Mouse (Mus musculus): ENCODE data around the gene Sap30l. TPM values are rescaled to one million over a fixed set of nuclear protein-coding genes. Genes with fewer than 3 reads are reported as not detected.
A peak's percentile ranks its signal among the peaks of the same experiment; 100 is the strongest.
"Not testable (repeated sequence)": the region's sequence is repeated elsewhere in the genome, so short reads cannot be mapped to it uniquely, and the experiment has no call there.

Gene Sap30l
- polyA plus RNA-seq, 1 experiment, result 19.8 TPM

DNA sequence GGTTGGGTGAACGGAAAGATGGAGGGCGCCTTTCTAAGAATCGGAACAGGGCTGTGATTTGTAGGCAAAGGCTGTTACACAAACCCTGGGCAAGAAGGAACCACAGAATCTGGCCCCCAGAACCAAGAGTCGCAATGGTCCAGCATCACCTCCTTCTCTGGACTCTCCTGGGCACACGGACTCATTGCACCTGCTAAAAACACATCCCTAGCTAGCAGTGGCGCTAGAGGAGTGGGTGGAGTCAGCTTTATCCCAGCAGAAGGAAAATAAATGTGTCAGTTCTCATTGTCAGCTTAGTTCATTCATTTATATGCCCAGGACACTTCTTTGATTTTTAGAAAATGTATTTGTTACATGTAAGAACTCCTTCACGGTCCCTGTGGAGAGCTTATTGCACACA, 40.0 kb downstream of the Sap30l start:
- no peak overlapping the region for H3K9ac ChIP-seq (ENCODE audit: low read depth, poor library complexity, severe bottlenecking)
- no peaks in the 10 kb centered on the region for H3K9me3 ChIP-seq (replicated peaks; ENCODE audit: control insufficient read depth, insufficient read depth, low read length, poor library complexity, severe bottlenecking)
- no peaks in the 10 kb centered on the region for H3K4me1 ChIP-seq (ENCODE audit: control insufficient read depth, insufficient read depth, low read length)
- no peak overlapping the region for H3K27ac ChIP-seq (ENCODE audit: insufficient read depth, low read length)
- no peak overlapping the region for H3K4me3 ChIP-seq (ENCODE audit: low read depth, low read length)
- H3K27me3 ChIP-seq (ENCODE audit: control insufficient read depth, insufficient read depth, low read length, poor library complexity, severe bottlenecking), result peaks cover 2% of the 10 kb centered on the region
- no peaks in the 10 kb centered on the region for H3K36me3 ChIP-seq (ENCODE audit: control insufficient read depth, insufficient read depth, low read length, poor library complexity, severe bottlenecking)
- no peak for TF ChIP-seq POLR2A (IDR thresholded peaks at IDR 0.05; ENCODE audit: insufficient read depth, low read length)
- no peak for TF ChIP-seq CTCF (IDR thresholded peaks at IDR 0.05; ENCODE audit: low read depth, low read length)
- TF ChIP-seq EP300 (IDR thresholded peaks at IDR 0.05; ENCODE audit: insufficient read depth, low read depth, low read length), result no peak

DNA sequence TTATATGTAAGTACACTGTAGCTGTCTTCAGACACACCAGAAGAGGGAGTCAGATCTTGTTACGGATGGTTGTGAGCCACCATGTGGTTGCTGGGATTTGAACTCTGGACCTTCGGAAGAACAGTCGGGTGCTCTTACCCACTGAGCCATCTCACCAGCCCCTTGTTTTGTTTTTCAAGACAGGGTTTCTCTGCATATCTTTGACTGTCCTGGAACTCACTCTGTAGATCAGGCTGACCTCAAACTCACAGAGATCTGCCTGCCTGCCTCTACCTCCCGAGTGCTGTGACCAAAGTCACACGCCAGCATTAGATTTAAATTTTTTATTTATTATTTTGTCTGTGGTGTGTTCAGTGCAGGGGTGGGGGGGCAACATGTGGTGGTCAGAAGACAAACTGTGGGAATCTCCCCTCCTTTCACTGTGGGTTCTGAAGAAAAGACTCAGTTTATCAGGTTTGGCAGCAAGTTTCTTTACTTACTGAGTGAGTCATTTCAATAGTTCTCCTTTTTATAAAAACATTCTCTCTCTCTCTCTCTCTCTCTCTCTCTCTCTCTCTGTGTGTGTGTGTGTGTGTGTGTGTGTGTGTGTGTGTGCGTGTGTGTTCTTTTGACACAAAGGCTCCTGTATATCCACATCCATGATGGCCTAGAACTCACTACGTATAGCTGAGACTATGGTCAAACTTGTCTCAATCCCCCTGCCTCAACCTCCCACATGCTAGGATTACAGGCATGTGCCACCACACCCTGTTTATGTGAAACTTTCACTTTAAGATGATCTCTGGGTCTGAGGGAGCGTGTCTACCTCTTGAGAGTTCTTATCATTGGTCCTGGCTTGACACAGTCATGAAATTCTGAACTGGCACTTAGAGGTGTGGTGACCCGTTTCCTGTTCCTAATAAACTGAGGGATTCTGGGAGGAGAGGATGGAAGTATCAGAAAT, 45.3 kb downstream of the Sap30l start:
- not testable (repeated sequence) for H3K27ac ChIP-seq (ENCODE audit: insufficient read depth, low read length); H3K27me3 ChIP-seq (ENCODE audit: control insufficient read depth, insufficient read depth, low read length, poor library complexity, severe bottlenecking); H3K36me3 ChIP-seq (ENCODE audit: control insufficient read depth, insufficient read depth, low read length, poor library complexity, severe bottlenecking); H3K4me1 ChIP-seq (ENCODE audit: control insufficient read depth, insufficient read depth, low read length); H3K4me3 ChIP-seq (ENCODE audit: low read depth, low read length); H3K9me3 ChIP-seq (replicated peaks; ENCODE audit: control insufficient read depth, insufficient read depth, low read length, poor library complexity, severe bottlenecking); H3K9ac ChIP-seq (ENCODE audit: low read depth, poor library complexity, severe bottlenecking)

DNA sequence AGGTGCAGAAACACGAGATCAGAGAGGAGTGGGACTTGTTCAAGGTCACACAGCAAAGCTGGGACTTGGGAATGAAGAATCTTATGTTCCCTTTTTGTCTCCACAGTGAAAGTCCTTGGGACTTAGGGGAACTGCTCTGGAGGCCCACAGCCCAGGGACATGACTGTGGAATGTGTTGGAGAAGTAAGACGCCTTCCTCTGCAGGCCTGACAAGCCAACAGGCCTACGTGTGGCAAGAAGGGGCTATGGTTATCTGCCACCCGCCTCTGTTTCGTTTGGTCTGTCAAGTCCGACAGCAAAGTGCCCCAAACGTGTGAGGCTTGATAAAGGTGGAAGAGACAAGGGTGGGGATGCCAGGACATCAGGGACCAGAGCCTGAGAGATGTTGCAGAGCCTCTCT, 46.0 kb downstream of the Sap30l start:
- Histone ChIP-seq H3K27ac (ENCODE audit: insufficient read depth, low read length) (no peak overlapping the region), H3K36me3 (ENCODE audit: control insufficient read depth, insufficient read depth, low read length, poor library complexity, severe bottlenecking) (no peaks in the 10 kb centered on the region), H3K9me3 (replicated peaks; ENCODE audit: control insufficient read depth, insufficient read depth, low read length, poor library complexity, severe bottlenecking) (no peaks in the 10 kb centered on the region), H3K27me3 (ENCODE audit: control insufficient read depth, insufficient read depth, low read length, poor library complexity, severe bottlenecking) (no peaks in the 10 kb centered on the region; the same call in 1 of the 2 replicates), H3K9ac (ENCODE audit: low read depth, poor library complexity, severe bottlenecking) (no peak overlapping the region), H3K4me1 (ENCODE audit: control insufficient read depth, insufficient read depth, low read length) (no peaks in the 10 kb centered on the region), H3K4me3 (ENCODE audit: low read depth, low read length) (no peak overlapping the region)
- TF ChIP-seq POLR2A (IDR thresholded peaks at IDR 0.05; ENCODE audit: insufficient read depth, low read length), result no peak
- no peak for TF ChIP-seq CTCF (IDR thresholded peaks at IDR 0.05; ENCODE audit: low read depth, low read length)
- TF ChIP-seq EP300 (IDR thresholded peaks at IDR 0.05; ENCODE audit: insufficient read depth, low read depth, low read length), result no peak

DNA sequence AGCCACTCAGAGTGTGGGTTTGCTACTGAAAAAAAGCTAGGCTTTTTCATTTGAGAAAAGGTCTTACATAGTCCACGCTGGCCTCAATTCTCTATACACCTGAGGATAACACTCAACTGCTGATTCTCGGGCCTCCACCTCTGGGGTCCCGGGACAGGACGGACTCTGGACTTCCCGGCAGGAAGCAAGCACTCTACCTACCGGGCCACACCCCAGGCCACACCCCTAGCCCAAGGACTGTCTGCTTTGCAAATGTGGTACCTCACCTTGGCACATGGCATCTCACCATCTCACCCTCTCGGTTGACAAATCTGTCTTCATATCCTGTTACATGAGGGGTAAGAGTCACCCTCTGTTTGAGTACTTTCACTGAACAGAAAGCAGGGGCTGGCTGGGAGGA, 48.9 kb downstream of the Sap30l start:
- TF ChIP-seq EP300 (IDR thresholded peaks at IDR 0.05; ENCODE audit: insufficient read depth, low read depth, low read length) (0 out of 2 replicates have a peak, but pooled peaks have one; percentile 22), CTCF (IDR thresholded peaks at IDR 0.05; ENCODE audit: low read depth, low read length) (no peak), POLR2A (IDR thresholded peaks at IDR 0.05; ENCODE audit: insufficient read depth, low read length) (no peak)

DNA sequence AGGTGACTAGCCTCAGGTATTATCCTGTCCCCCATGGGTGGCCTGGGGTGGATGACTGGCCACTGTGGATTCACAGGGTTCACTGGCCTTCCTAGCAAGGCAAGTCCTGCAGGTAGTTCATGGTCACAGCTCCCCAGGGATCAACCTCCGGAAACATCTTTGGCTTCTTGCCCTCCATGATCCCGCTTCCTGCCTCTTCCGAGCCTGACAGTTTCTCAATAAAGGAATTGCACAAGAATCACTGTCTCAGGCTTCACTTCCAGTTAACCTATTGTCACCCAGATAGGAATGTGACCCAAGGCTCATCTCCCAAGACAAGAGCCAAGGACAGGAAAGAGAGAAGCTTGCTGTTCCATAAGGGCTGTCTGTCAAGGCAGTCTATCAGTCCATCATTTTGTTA, 49.5 kb downstream of the Sap30l start:
- TF ChIP-seq POLR2A (IDR thresholded peaks at IDR 0.05; ENCODE audit: insufficient read depth, low read length) (no peak), CTCF (IDR thresholded peaks at IDR 0.05; ENCODE audit: low read depth, low read length) (no peak), EP300 (IDR thresholded peaks at IDR 0.05; ENCODE audit: insufficient read depth, low read depth, low read length) (no peak)
- no peaks in the 10 kb centered on the region for H3K9me3 ChIP-seq (replicated peaks; ENCODE audit: control insufficient read depth, insufficient read depth, low read length, poor library complexity, severe bottlenecking)
- H3K4me3 ChIP-seq (ENCODE audit: low read depth, low read length), result no peak overlapping the region
- H3K36me3 ChIP-seq (ENCODE audit: control insufficient read depth, insufficient read depth, low read length, poor library complexity, severe bottlenecking), result no peaks in the 10 kb centered on the region
- H3K27me3 ChIP-seq (ENCODE audit: control insufficient read depth, insufficient read depth, low read length, poor library complexity, severe bottlenecking), result no peaks in the 10 kb centered on the region; the same call in 1 of the 2 replicates
- H3K9ac ChIP-seq (ENCODE audit: low read depth, poor library complexity, severe bottlenecking), result no peak overlapping the region
- H3K4me1 ChIP-seq (ENCODE audit: control insufficient read depth, insufficient read depth, low read length), result no peaks in the 10 kb centered on the region
- H3K27ac ChIP-seq (ENCODE audit: insufficient read depth, low read length), result no peak overlapping the region

More for the DNA sequence above, 48.9 kb downstream of the Sap30l start:
- Histone ChIP-seq H3K27ac (ENCODE audit: insufficient read depth, low read length) (no peak overlapping the region), H3K4me3 (ENCODE audit: low read depth, low read length) (no peak overlapping the region), H3K36me3 (ENCODE audit: control insufficient read depth, insufficient read depth, low read length, poor library complexity, severe bottlenecking) (no peaks in the 10 kb centered on the region), H3K27me3 (ENCODE audit: control insufficient read depth, insufficient read depth, low read length, poor library complexity, severe bottlenecking) (no peaks in the 10 kb centered on the region; the same call in 1 of the 2 replicates), H3K4me1 (ENCODE audit: control insufficient read depth, insufficient read depth, low read length) (no peaks in the 10 kb centered on the region), H3K9ac (ENCODE audit: low read depth, poor library complexity, severe bottlenecking) (no peak overlapping the region), H3K9me3 (replicated peaks; ENCODE audit: control insufficient read depth, insufficient read depth, low read length, poor library complexity, severe bottlenecking) (no peaks in the 10 kb centered on the region)

DNA sequence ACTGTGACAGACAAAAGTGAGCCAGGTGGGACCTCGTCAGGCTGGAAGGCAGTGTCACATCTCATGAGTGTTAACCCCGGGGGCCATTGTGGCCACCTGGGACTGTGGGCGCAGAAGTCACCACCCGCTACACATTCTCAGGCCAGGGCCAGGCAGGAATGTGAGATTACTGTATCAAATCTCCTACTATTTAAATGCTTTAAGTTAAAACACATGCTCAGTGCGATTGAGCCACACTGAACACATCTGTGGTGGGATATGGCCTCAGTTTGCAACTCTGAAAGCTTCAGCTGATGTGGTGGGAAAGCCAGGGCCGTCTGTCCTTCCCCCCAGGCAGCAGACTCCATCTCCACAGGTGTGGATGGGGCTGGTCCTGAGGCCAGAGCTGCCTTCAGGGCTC, 52.1 kb downstream of the Sap30l start:
- H3K4me3 ChIP-seq (ENCODE audit: low read depth, low read length), result no peak overlapping the region
- H3K9ac ChIP-seq (ENCODE audit: low read depth, poor library complexity, severe bottlenecking), result no peak overlapping the region
- no peak overlapping the region for H3K27ac ChIP-seq (ENCODE audit: insufficient read depth, low read length)
- no peaks in the 10 kb centered on the region for H3K4me1 ChIP-seq (ENCODE audit: control insufficient read depth, insufficient read depth, low read length)
- no peaks in the 10 kb centered on the region for H3K36me3 ChIP-seq (ENCODE audit: control insufficient read depth, insufficient read depth, low read length, poor library complexity, severe bottlenecking)
- H3K27me3 ChIP-seq (ENCODE audit: control insufficient read depth, insufficient read depth, low read length, poor library complexity, severe bottlenecking), result no peaks in the 10 kb centered on the region; the same call in 1 of the 2 replicates
- no peak for TF ChIP-seq CTCF (IDR thresholded peaks at IDR 0.05; ENCODE audit: low read depth, low read length)
- no peak for TF ChIP-seq EP300 (IDR thresholded peaks at IDR 0.05; ENCODE audit: insufficient read depth, low read depth, low read length)
- no peak for TF ChIP-seq POLR2A (IDR thresholded peaks at IDR 0.05; ENCODE audit: insufficient read depth, low read length)
- no peaks in the 10 kb centered on the region for H3K9me3 ChIP-seq (replicated peaks; ENCODE audit: control insufficient read depth, insufficient read depth, low read length, poor library complexity, severe bottlenecking)
